Mouse (Mus musculus) liver, embryonic 16.5 days (tissue): ENCODE measurements around the gene Tpk1. TPM values are rescaled to one million over a fixed set of nuclear protein-coding genes. Genes with fewer than 3 reads are reported as not detected.

ENCODE experiments used
- ATAC-seq: fragments of 200-750 bp; cut with Nextera tagmentation; 2 replicates; pipeline ENCODE4 v1.8.0; 2017; ENCODE audit warnings: low read depth, mild to moderate bottlenecking, moderate number of reproducible peaks, moderate library complexity
- H3K27ac ChIP-seq: fragments of 300-500 bp; sonication (generic); 2 replicates; pipeline ENCODE4 v1.5.1; 2014; ENCODE audit warnings: mild to moderate bottlenecking, low read length
- H3K27me3 ChIP-seq: fragments of 300-500 bp; sonication (generic); 2 replicates; pipeline ENCODE4 v1.6.1; 2014; ENCODE audit warnings: low read depth, low read length, mixed read lengths; ENCODE audit not compliant: control insufficient read depth, insufficient read depth
- H3K36me3 ChIP-seq: fragments of 300-500 bp; sonication (generic); 2 replicates; pipeline ENCODE4 v1.6.1; 2014; ENCODE audit warnings: mild to moderate bottlenecking; ENCODE audit not compliant: control insufficient read depth, insufficient read depth
- H3K4me1 ChIP-seq: fragments of 300-500 bp; sonication (generic); 2 replicates; pipeline ENCODE4 v1.6.1; 2014; ENCODE audit warnings: low read depth, low read length, mixed read lengths; ENCODE audit not compliant: control insufficient read depth
- H3K4me2 ChIP-seq: fragments of 300-500 bp; sonication (generic); 2 replicates; pipeline ENCODE4 v1.6.1; 2014; ENCODE audit warnings: low read depth, low read length, mixed read lengths
- H3K4me3 ChIP-seq: fragments of 300-500 bp; sonication (generic); 2 replicates; pipeline ENCODE4 v1.5.1; 2014; ENCODE audit warnings: low read depth, mild to moderate bottlenecking, low read length
- H3K9ac ChIP-seq: fragments of 300-500 bp; sonication (generic); 2 replicates; pipeline ENCODE4 v1.6.1; 2014; ENCODE audit warnings: low read depth, low read length
- H3K9me3 ChIP-seq: fragments of 300-500 bp; sonication (generic); replicated peaks from 2 replicates; pipeline ENCODE4 v1.6.1; 2016; ENCODE audit warnings: low read length; ENCODE audit not compliant: control insufficient read depth
- WGBS: fragments of 180-500 bp; shearing (Covaris S2); extraction: QIAGEN DNeasy Blood & Tissue Kit; methylation state at CpG from one replicate; pipeline ENCODE4 v1.1.7; 2014; ENCODE audit not compliant: insufficient replicate concordance; 5-methylcytosine and 5-hydroxymethylcytosine counted together
- polyA plus RNA-seq: library from polyadenylated mRNA; unstranded; fragments of >200 nt; fragmentation: Nextera tagmentation; extraction: Ambion mirVana; gene quantifications from 2 replicates; pipeline ENCODE4 v1.2.1, GENCODE M21; 2015

The Tpk1 gene
- polyA plus RNA-seq, 1 experiment from 2014 or later, result 8.4 TPM

- Histone ChIP-seq H3K9ac (no peak overlapping the region), H3K4me2 (no peak overlapping the region), H3K27me3 (no peaks in the 10 kb centered on the region), H3K4me3 (no peak overlapping the region), H3K9me3 (no peaks in the 10 kb centered on the region), H3K4me1 (no peaks in the 10 kb centered on the region), H3K36me3 (no peaks in the 10 kb centered on the region), H3K27ac (no peak overlapping the region)
- no peak for ATAC-seq
- WGBS, result 41% methylated on average over 2 of the region's 2 CpGs
These were observed 20.4 kb downstream of the Tpk1 start for GRCm38 (mm10) chr6:43645674-43646073.

DNA sequence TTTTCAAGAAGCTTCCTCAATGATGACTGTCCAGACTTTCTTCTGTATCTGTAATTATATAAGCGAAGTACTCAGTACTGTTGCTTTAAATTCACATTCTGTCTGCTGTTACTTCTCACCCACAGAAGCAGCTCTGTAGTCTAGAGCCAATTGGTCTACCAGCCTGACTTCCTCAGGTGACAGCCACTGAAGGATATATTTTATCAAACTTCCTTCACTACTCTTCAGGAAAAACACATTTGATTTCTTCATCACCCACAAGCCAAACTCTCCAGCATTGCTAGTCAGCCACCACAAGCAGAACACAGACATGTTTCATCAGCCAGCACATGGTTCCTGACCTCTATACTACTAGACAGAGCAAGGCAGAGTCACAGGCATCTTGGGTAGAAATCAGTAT is 21.0 kb downstream of the Tpk1 start:
- Histone ChIP-seq H3K27me3 (no peaks in the 10 kb centered on the region), H3K4me1 (no peaks in the 10 kb centered on the region), H3K9ac (no peak overlapping the region), H3K27ac (no peak overlapping the region), H3K36me3 (no peaks in the 10 kb centered on the region), H3K9me3 (no peaks in the 10 kb centered on the region), H3K4me3 (no peak overlapping the region), H3K4me2 (no peak overlapping the region)
- 39% methylated on average over 1 of the region's 1 CpGs for WGBS
- no peak for ATAC-seq

DNA sequence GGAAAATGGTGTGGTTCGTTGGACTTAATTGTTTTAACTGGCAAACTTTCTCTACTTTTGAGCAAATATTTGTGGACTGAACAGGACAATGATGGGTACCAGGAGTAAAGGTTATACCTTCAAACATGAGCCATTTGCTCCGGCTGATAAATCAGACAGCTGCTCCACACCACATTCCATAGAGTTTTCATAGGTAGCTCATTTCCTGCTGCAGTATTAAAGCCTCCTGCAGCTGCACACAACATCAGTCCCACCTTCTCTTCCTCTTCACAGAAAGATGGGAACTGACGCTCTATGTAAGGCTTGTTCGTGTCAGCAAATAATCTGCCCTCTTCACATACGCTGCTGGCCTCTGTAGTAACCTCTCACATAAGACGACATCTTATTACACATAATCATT is 22.4 kb downstream of the Tpk1 start:
- 69% methylated on average over 6 of the region's 6 CpGs for WGBS
- Histone ChIP-seq H3K4me2 (no peak overlapping the region), H3K4me1 (no peaks in the 10 kb centered on the region), H3K36me3 (no peaks in the 10 kb centered on the region), H3K4me3 (no peak overlapping the region), H3K27ac (no peak overlapping the region), H3K27me3 (no peaks in the 10 kb centered on the region), H3K9me3 (no peaks in the 10 kb centered on the region), H3K9ac (no peak overlapping the region)
- ATAC-seq, result no peak

DNA sequence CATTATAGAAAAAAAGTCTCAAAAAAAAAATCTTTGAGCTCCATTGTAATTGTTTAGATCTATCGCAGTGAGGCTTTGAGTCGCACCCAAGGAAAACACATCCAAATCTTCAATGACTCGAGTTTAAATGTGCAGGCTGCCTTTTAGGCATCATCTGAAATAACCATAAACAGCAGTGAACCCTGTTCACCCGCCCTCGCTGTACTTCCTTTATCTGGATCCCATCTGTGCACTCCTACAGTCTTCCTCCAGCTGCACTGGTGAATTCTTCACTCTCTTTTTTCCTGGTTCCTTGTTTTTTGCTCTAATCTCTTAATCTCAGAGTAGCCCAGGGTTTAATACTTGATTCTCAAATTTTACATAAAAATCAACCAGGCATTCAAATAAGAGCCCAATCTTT is 23.7 kb downstream of the Tpk1 start:
- Histone ChIP-seq H3K4me1 (no peaks in the 10 kb centered on the region), H3K4me2 (no peak overlapping the region), H3K27ac (no peak overlapping the region), H3K36me3 (no peaks in the 10 kb centered on the region), H3K9me3 (no peaks in the 10 kb centered on the region), H3K27me3 (no peaks in the 10 kb centered on the region), H3K9ac (no peak overlapping the region), H3K4me3 (no peak overlapping the region)
- 44% methylated on average over 5 of the region's 5 CpGs for WGBS
- ATAC-seq, result no peak

DNA sequence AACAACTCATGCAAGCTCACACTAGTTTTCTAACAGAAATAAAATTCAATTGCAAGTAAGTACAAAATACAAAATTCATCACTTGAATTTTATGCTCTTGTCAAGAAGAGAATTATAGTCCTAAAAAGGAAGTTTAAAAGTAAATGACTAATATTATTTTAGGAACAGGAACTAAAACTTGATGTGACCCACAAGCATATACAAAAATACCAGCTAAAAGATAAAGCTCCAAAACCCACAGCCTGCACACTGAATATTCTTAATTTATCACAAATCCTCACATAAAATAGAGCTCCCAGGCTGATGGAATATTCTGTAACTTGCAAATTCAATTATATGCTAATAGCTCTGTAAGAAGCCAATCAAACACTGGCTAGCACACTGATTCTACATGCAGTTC is 25.5 kb downstream of the Tpk1 start:
- Histone ChIP-seq H3K9me3 (no peaks in the 10 kb centered on the region), H3K27ac (no peak overlapping the region), H3K4me1 (no peaks in the 10 kb centered on the region; the same call in 1 of the 2 replicates), H3K4me2 (no peak overlapping the region), H3K9ac (no peak overlapping the region), H3K4me3 (no peak overlapping the region), H3K36me3 (no peaks in the 10 kb centered on the region), H3K27me3 (no peaks in the 10 kb centered on the region)
- no peak for ATAC-seq

DNA sequence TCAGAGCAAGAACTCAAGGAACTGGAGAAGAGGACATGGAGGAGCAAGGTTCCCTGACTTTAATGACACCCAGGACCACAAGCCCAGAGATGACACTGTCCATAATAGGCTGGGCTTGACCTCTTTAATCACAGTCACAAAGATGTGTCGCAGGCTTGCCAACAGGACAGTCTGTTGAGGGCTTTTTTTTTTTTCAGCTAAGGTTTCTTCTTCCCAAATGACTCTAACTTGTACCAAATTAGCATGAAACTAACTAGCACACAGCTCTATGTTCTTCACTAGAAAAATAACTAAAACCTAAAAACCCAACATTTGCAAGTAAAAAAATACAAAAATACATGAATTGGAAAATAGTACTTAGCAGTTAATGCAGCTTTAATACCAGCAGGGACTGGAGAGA is 27.2 kb downstream of the Tpk1 start:
- Histone ChIP-seq H3K27me3 (no peaks in the 10 kb centered on the region), H3K4me3 (no peak overlapping the region), H3K36me3 (no peaks in the 10 kb centered on the region), H3K27ac (no peak overlapping the region), H3K9me3 (no peaks in the 10 kb centered on the region), H3K4me1 (no peaks in the 10 kb centered on the region; the same call in 1 of the 2 replicates), H3K4me2 (no peak overlapping the region), H3K9ac (no peak overlapping the region)
- no peak for ATAC-seq
- WGBS, result 75% methylated on average over 1 of the region's 1 CpGs

DNA sequence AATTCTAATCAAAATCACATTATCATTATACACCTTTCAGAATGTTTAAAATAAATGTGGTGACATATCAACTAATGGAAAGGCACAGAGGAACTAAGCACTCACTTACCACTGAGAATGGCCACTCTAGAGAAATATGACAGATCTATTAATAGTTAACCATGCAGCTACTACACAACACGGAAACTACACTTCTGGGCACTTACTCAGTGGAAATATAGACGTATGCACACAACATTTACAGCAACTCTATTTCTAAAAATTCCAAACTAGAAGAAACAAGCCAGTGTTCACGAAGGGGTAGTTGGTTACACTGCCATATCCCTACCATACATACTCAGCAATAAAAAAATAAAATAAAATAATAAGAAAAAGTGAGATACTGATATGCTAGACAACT is 28.0 kb downstream of the Tpk1 start:
- Histone ChIP-seq H3K9me3 (no peaks in the 10 kb centered on the region), H3K4me2 (no peak overlapping the region), H3K36me3 (no peaks in the 10 kb centered on the region), H3K4me3 (no peak overlapping the region), H3K27me3 (no peaks in the 10 kb centered on the region), H3K9ac (no peak overlapping the region), H3K27ac (no peak overlapping the region), H3K4me1 (no peaks in the 10 kb centered on the region; the same call in 1 of the 2 replicates)
- WGBS, result 67% methylated on average over 3 of the region's 3 CpGs
- ATAC-seq, result no peak

GRCm38 (mm10) chr6:43636980-43637638 is 29.0 kb downstream of the Tpk1 start:
- peak; percentile 51; the same call in 1 of the 2 replicates for ATAC-seq
- Histone ChIP-seq H3K36me3 (no peaks in the 10 kb centered on the region), H3K27me3 (no peaks in the 10 kb centered on the region), H3K9ac (no peak overlapping the region), H3K4me2 (no peak overlapping the region), H3K4me1 (no peaks in the 10 kb centered on the region; the same call in 1 of the 2 replicates), H3K9me3 (no peaks in the 10 kb centered on the region), H3K27ac (no peak overlapping the region), H3K4me3 (no peak overlapping the region)
- 59% methylated on average over 11 of the region's 11 CpGs for WGBS

GRCm38 (mm10) chr6:43633308-43633963 is 32.6 kb downstream of the Tpk1 start:
- no peaks in the 10 kb centered on the region for H3K36me3 ChIP-seq
- H3K4me2 ChIP-seq, result no peak overlapping the region
- no peaks in the 10 kb centered on the region for H3K9me3 ChIP-seq
- no peaks in the 10 kb centered on the region; the same call in 1 of the 2 replicates for H3K4me1 ChIP-seq
- no peak overlapping the region for H3K27ac ChIP-seq
- H3K27me3 ChIP-seq, result no peaks in the 10 kb centered on the region
- ATAC-seq, result no peak
- no peak overlapping the region for H3K9ac ChIP-seq
- H3K4me3 ChIP-seq, result no peak overlapping the region
- 65% methylated on average over 3 of the region's 3 CpGs for WGBS
